Mouse (Mus musculus): ENCODE results near the gene Atp5b.
"Not testable (repeated sequence)": the region's sequence is repeated elsewhere in the genome, so short reads cannot be mapped to it uniquely, and the experiment has no call there.

Atp5b gene

DNA sequence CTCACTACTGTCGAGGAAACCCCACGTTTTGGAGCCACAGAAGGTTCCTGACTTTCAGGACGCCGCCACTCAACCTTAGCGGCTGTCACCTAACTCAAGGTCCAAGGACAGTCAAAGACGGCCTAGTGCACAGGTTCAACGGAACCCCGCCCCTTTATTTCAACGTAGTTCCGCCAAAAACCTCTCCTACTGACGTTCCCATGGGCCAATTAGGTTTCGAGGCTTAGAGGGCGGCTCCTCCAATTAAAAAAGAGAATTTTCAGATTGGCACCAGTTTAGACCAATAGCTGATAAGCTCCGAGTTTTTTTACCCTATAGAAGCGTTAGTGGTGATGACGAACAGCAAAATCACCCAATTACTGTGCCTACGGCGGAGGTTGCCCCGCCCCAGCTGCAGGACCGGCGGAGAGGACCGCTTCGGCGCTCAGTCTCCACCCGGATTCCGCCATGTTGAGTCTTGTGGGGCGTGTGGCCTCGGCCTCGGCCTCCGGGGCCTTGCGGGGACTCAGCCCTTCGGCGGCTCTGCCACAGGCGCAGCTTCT, at the start of gene Atp5b:
Gene Atp5b (plus strand): TSS at position 394 of the 542 bp plus-strand sequence.
- peak; percentile 98 to 99 for DNase-seq

DNA sequence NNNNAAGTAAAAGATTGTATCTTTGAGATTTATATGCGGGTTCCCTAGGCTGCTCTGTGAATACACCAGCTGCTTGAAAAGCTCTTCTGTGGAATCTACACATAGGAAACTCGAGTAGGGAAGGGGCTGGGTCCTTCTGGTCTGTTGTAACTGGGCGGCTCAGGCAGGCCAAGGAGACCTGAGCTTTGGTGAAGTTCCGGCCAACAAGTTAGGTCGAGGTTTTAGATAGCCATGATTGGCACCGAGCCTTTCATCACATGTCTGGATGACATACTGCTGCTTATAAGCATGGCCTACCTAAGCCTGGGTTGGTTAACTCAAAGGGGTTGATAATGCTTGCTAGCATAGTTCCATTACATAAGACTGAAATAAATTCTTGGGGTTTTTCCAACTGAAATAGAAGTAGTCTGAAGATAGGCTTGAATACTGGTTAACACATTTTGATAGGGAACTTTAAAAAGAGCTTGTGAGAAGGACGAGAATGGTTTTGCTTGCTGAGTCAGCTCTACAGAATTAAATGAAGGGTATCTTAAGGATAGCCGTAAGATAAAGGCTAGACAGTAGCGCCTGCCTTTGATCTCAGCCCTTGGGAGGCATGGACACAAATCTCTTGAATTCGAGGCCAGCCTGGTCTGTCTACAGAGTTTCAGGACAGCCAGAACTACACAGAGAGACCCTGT, 46.2 kb upstream of the Atp5b start:
- peak; percentile 62 to 70 for DNase-seq

DNA sequence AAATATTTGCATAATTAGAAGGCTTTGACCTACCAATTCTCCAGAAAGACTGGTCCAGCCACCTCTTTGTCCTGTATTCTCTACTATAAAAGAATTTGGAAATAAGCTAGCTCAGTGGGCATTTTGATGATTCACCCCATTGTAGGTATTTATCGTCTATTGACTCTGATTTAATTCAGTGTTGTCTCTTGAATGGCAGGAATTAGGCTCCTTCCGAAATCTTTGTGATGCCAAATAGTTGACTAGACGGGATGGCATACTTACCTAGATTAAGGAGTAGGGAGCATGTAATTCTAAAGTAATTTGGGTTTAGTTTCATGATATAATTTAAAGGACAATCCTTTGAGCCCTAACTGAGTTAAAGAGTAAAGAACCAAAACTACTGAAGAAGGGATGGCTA, 45.2 kb upstream of the Atp5b start:
- no peak for DNase-seq

DNA sequence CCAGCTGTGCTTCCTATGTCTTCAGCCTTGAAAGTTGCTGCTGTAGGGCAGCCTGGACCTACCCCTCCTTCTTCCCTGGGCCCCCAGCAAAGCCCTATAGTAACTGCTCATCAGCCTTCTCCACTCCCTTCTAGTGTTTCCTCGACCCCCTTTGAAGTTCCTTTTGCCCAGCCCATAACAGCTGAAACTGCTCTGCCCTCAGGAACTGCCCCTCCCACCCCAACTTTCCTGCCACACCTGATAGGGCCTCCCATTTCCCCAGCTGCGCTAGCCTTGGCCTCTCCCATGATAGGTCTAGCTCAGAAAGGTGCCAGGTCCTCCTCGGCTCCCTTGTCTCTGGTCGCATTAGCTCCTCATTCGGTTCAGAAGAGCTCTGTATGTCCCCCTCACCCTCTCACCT, 43.9 kb upstream of the Atp5b start:
- no peak for DNase-seq

DNA sequence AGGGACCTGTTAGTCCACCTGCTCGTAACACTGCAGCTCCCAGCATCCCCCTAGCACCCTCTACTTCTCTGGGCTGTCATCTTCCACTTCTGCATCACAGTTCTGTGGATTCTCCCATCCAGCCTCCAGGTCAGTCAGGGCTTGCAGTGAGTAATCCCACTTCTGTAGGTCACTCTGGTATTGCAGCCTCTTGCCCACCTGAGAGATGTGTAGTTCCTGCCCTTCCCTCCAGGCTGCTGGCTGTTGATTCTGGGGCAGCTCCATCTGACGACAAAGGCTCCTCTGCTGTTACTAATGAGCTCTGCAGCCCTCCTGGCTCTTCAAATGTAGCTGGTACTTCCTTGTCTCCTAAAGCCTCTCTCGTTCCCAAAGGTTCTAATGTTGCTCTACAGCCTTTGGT, 43.2 kb upstream of the Atp5b start:
- no peak for DNase-seq

DNA sequence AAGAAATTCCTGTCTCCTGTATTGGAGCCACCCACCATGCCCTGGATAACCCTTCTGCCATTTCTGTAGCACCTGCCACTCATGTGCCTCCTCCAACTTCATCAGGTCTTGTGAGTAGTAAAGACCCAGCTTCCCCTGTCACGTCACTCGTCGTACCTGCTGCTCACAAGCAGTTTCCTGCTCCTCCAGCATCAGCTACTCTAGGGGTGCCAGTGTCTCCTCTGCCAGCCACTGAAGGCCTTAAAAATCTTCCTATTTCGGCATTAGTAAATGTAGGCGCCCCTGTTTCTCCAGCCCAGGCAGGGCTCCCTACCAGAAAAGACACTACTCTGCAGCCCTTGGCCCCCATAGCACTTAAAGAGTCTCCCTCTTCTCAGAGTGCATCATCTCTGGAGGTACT, 42.8 kb upstream of the Atp5b start:
- DNase-seq, result no peak

DNA sequence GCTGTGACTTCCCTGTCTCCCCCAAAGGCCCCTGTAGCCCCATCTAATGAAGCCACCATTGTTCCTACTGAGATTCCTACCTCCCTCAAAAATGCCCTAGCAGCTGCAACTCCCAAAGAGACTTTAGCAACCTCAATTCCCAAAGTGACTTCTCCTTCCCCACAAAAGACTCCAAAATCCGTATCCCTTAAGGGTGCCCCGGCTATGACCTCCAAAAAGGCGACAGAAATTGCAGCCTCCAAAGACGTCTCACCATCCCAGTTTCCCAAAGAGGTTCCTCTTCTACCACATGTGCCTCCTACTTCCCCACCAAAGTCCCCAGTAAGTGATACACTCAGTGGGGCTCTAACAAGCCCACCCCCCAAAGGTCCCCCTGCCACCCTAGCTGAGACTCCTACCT, 41.4 kb upstream of the Atp5b start:
- no peak for DNase-seq

DNA sequence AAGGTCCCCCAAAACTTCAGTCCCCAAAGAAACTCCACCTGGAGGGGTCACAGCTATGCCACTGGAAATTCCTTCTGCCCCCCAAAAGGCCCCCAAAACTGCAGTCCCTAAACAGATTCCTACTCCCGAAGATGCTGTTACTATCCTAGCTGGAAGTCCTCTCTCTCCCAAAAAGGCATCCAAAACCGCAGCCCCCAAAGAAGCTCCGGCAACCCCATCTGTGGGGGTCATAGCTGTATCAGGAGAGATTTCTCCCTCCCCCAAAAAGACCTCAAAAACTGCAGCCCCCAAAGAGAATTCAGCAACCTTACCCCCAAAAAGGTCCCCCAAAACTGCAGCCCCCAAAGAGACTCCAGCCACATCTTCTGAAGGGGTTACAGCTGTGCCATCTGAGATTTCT, 40.6 kb upstream of the Atp5b start:
- no peak for DNase-seq

DNA sequence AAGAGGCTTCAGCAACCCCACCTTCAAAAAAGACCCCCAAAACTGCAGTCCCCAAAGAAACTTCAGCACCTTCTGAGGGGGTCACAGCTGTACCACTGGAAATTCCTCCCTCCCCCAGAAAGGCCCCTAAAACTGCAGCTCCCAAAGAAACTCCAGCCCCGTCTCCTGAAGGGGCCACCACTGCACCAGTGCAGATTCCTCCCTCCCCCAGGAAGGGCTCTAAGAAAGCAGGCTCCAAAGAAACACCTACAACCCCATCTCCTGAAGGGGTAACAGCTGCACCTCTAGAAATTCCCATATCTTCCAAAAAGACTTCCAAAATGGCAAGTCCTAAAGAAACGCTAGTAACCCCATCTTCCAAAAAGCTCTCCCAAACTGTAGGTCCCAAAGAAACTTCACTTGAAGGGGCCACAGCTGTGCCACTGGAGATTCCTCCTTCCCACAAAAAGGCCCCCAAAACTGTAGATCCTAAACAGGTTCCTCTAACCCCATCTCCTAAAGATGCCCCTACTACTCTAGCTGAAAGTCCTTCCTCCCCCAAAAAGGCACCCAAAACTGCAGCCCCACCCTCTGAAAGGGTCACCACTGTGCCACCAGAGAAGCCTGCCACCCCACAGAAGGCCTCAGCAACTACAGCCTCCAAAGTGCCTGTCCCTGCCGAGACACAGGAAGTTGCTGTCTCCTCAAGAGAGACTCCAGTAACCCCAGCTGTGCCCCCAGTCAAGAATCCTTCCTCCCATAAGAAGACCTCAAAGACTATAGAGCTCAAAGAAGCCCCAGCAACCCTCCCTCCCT, 39.8 kb upstream of the Atp5b start:
- DNase-seq, result no peak

DNA sequence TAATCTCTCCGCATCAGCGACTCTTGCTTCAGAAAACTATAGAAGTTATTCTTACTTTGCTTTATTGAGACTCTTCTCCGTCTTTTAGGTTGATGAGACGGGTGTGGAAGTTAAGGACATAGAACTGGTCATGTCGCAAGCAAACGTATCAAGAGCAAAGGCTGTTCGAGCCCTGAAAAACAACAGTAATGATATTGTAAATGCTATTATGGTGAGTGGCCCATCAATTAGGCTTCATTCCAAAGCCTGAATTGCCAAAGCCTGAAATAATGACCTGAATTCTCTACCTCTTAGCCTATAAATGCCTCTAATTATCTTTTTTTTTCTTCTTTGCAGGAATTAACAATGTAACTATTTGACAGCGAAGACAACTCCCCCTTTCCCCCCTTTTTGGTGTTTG, 34.9 kb upstream of the Atp5b start:
- no peak for DNase-seq

DNA sequence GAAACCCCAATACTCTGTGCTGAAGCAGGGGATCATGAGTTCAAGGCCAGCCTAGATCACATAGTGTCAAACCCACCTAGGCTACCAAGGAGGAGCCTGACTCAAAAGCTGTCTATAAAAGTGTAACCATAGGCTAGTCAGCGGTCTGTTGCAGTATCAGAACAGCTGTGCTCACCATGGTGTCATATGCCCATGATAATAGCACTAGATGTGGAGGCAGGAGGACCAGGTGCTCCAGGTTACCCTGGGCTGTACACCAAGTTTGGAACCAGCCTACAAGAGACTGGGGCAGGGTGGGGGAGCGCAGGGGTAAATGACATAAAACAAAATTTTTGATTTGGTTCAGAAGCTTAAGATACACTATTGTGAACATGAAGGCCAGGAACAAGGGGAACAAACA, 33.3 kb upstream of the Atp5b start:
- no peak for DNase-seq

DNA sequence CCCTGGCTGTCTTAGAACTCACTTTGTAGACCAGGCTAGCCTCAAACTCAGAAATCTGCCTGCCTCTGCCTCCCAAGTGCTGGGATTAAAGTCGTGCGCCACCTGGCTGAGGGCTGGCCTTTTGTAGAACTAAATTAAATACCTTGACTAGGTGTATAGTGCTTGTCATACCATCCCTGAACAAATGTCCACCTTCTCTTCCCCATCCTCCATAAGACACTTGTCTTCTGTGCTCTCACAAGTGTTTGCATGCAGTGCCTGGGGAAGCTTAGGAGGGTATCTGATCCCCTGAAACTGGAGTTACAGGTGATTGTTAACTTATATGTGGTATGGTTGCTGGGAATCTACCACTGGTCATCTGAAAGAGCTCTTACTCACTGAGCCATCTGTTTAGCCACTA, 32.7 kb upstream of the Atp5b start:
- no peak for DNase-seq

DNA sequence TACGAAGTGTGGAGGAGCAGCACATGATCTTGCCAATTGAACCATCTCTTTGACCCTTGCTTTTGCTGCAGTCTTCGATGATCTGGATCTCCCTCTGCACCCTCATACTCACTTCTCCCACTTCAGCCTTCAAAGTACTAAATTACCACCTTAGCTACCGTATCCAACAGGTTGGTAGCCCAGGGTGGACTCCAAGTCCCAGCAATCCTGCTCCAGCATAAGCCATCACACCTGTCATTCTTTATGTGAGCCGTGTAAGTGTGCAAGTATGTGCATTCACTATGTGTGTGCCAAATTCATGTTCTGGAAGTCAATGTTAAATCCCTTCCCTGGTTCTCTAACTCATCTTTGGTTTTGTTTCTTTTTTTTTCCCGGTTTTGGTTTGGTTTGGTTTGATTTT, 31.5 kb upstream of the Atp5b start:
- DNase-seq, result no peak

DNA sequence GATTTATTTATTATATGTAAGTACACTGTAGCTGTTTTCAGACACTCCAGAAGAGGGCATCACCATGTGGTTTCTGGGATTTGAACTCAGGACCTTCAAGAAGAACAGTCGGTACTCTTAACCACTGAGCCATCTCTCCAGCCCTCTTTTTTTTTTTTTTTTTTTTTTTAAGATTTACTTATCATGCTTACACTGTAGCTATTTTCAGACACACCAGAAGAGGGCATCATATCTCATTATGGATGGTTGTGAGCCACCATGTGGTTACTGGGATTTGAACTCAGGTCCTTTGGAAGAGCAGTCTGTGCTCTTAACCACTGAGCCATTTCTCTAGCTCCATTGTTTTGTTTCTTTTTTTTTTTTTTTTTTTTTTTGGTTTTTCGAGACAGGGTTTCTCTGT, 30.9 kb upstream of the Atp5b start:
- DNase-seq, result not testable (repeated sequence)

DNA sequence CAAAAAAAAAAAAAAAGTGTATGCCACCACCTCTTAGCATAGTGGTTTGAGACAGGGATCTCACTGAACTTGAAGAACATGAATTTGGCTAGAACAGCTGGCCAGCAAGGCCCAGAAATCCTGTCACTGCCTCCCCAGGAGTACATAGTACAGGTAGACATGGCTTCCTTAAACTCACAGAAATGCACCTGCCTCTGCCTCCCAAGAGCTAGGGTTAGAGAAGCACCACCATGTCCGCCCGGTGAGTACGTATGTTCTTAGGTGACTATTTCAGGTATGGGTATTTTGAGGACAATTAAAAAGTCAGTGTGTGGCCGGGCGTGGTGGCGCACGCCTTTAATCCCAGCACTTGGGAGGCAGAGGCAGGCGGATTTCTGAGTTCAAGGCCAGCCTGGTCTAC, 30.1 kb upstream of the Atp5b start:
- DNase-seq, result no peak

DNA sequence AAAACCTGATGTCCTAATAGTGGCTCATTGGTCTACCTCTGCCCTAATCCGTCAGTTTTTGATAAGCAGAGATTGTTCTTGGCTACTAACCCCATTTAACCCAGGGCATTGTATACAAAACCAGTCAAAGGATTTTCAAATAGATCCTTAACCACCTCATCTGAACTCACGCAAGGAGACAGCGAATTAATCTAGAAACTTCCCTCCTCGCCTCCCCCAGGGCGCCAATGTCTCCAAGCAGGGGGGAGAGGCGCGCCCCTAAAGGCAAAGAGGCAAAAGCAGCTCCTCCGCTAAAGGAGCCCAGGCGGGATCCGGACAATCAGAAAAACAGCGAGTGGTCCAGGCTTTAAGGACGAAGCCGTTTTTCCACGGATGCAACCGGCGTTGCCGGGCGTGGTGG, 24.9 kb upstream of the Atp5b start:
- no peak for DNase-seq

DNA sequence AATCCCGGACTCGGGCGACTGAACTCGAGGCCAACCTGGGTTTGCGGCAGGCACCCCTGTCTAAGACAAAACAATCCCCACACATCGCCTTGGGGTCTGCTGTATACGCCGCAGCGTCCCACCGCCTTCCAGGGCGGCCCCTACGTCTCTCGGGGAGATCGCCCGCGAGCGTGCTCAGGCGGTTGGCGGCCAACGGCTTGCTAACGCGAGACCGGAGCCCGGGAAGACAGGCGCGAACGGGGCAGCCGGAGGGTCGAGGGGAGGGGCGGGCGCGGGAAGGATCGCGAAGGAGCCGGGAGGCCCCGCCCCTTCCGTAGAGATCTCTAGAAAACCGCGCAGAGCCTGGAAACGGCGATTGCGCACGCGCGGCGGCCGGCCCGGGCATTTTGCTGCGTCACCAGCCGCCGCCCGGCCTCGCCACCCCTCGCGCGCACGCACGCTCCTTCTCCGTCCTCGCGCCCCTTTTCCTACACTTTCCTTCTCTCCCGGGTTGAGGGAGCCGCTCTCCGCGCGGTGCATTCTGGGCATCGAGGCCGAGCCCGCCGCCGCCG, 24.4 kb upstream of the Atp5b start, which contains the start of gene Ptges3:
Gene Ptges3 (plus strand): TSS at position 354 of the 551 bp plus-strand sequence.
- peak; percentile 99 for DNase-seq

DNA sequence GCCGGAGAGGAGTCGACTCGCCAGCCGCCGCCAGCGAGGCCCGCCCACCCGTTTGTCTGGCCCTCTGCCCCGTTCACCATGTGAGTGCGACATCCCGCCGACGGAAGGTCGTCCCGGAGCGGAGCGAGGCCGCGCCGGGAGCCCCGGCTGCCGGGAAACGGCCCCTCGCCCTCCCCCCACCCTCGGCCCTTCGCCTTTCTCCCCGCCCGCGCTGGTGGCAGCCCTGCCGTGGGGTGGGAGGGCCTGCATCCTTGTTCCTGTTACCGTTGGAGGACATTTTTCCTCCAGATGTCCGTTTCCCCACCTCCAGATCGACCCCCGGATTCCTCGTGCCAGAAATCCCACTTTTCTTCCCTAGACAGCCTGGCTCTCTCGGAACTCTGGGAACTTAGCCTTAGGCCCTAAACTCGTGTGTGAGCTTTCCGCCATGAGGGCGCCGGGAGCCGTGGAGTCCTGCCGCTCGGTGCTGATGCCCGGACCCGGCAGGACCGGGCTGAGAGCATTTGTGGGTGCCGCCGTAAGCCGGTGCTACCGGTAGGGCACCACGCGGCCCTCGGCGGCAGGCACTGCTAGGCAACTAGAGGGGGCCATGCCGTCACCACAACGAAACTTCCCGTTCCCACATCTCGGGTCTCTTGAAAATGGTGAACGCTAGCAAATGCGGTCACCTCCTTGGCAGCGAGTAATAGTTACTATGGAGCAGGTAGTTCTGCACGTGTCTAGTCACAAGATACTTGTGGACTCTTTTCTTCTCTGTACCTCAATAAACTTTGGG, 23.7 kb upstream of the Atp5b start:
- peak; percentile 68 to 74 for DNase-seq

DNA sequence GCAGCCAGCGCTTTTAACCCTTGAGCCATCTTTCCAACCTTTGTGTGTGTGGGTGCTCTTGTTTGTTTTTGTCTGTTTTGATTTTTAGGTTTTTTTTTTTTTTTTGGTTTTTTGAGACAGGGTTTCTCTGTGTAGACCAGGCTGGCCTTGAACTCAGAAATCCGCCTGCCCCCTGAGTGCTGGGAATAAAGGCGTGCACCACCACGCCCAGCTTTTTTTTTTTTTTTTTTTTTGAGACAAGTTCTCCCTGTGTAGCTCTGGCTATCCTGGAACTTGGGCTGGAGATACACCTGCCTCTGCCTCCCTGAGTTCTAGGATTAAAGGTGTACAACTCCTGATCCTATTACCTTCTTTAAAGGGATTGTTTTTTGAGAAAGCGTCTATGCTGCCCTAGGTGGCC, 22.0 kb upstream of the Atp5b start:
- DNase-seq, result no peak

DNA sequence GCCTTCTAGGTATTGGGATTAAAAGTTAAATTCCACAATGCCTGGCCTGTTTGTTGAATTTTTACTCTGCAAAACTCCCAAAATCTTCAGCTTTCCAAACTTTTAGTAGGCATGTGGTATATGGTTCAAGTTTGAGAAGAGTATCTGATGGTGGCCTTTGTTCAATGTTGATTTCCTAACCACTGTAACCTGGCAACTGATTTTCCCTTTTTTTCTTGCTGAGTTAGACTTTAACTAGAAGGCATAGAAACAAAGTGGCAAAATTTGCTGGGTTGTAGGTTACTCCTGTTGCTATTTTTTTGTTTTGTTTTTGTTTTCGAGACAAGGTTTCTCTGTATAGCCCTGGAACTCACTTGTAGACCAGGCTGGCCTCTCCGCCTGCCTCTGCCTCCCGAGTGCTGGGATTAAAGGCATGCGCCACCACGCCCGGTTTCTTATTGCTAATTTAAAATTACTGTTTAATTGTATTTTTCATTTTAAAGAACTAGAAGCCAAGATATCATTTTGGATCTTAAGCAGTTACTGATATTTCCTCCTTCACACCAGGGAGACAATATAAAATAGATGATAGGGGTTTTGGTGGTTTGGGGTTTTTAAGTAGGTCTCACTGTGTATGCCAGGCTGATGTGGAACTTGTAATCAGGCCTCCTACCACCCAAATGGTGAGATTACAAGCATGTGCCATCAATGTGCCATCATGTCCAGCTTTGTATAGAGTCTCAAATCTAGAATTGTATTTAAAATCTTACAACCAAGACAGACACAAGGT, 20.7 kb upstream of the Atp5b start:
- DNase-seq, result no peak

DNA sequence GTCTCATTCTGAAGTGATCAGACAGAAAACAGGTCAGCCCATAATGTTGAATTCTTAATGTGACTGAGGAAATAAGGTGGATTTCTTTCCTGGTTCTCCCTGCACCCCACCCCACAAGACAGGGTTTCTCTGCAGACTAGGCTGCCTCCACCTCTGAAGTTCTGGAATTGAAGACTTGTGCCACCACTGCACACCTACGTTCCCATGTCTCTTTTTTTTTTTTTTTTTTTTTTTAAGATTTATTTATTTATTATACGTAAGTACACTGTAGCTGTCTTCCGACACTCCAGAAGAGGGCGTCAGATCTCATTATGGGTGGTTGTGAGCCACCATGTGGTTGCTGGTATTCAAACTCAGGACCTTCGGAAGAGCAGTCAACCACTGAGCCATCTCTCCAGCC, 17.0 kb upstream of the Atp5b start:
- DNase-seq, result no peak

DNA sequence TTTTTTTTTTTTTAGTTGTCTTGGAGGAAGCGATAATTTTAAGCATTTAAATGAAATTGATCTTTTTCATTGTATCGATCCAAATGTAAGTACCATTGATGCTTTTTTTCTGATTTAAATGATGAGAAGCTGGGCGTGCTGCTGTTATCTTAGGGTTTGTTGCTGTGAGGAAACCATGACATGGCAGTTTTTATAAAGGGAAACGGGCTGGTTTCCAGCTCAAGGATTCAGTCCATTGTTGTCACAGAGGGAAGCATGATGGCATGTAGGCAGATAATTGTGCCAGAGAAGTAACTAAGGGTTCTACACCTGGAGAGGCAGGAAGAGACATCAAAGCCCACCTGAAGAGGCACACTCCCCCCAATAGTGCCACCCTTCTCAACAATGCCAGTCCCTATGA, 13.9 kb upstream of the Atp5b start:
- DNase-seq, result no peak
